Mouse (Mus musculus) heart, postnatal 0 days (tissue): ENCODE results near the gene Ttc21a. TPM values are rescaled to one million over a fixed set of nuclear protein-coding genes. Genes with fewer than 3 reads are reported as not detected.

Experiments used
- ATAC-seq: fragments of 200-750 bp; cut with Nextera tagmentation; 2 replicates; pipeline ENCODE4 v1.8.0; 2017; ENCODE audit warnings: low read depth, moderate number of reproducible peaks, moderate library complexity; ENCODE audit not compliant: insufficient read depth
- DNase-seq: peaks from one replicate; pipeline ENCODE4 v3.0.0-alpha.2; 2016; ENCODE audit warnings: low spot score
- H3K27ac ChIP-seq: fragments of 300-500 bp; sonication (generic); 2 replicates; pipeline ENCODE4 v1.5.1; 2014; ENCODE audit warnings: low read depth, mild to moderate bottlenecking
- H3K27me3 ChIP-seq: fragments of 300-500 bp; sonication (generic); 2 replicates; pipeline ENCODE4 v1.6.1; 2014; ENCODE audit warnings: low read length, mixed read lengths; ENCODE audit not compliant: control insufficient read depth, insufficient read depth
- H3K36me3 ChIP-seq: fragments of 300-500 bp; sonication (generic); replicated peaks from 2 replicates; pipeline ENCODE4 v1.6.1; 2014; ENCODE audit warnings: low read length, mixed read lengths; ENCODE audit not compliant: control insufficient read depth, insufficient read depth
- H3K4me1 ChIP-seq: fragments of 300-500 bp; sonication (generic); 2 replicates; pipeline ENCODE4 v1.6.1; 2014; ENCODE audit warnings: antibody characterized with exemption; ENCODE audit not compliant: control insufficient read depth, insufficient read depth
- H3K4me2 ChIP-seq: fragments of 300-500 bp; sonication (generic); 2 replicates; pipeline ENCODE4 v1.6.1; 2014; ENCODE audit warnings: low read depth, mild to moderate bottlenecking, low read length, moderate library complexity
- H3K4me3 ChIP-seq: fragments of 300-500 bp; sonication (generic); 2 replicates; pipeline ENCODE4 v1.5.1; 2014; ENCODE audit warnings: low read depth, low read length
- H3K9ac ChIP-seq: fragments of 300-500 bp; sonication (generic); replicated peaks from 2 replicates; pipeline ENCODE4 v1.6.1; 2014; ENCODE audit warnings: low read depth, low read length, mixed read lengths
- H3K9me3 ChIP-seq: fragments of 300-500 bp; sonication (generic); replicated peaks from 2 replicates; pipeline ENCODE4 v1.6.1; 2016; ENCODE audit warnings: low read length; ENCODE audit not compliant: control insufficient read depth
- CTCF ChIP-seq: IDR thresholded peaks from 2 replicates; pipeline ENCODE4 v1.5.1; 2016; ENCODE audit warnings: antibody characterized with exemption, control low read depth, low read depth
- EP300 ChIP-seq: IDR thresholded peaks from 2 replicates; pipeline ENCODE4 v1.6.1; 2016; ENCODE audit warnings: antibody characterized with exemption, low read depth
- WGBS: fragments of 180-500 bp; shearing (Covaris S2); extraction: QIAGEN DNeasy Blood & Tissue Kit; methylation state at CpG from one replicate; pipeline ENCODE4 v1.1.7; 2014; 5-methylcytosine and 5-hydroxymethylcytosine counted together
- polyA plus RNA-seq: library from polyadenylated mRNA; unstranded; fragments of >200 nt; fragmentation: Nextera tagmentation; extraction: Ambion mirVana; gene quantifications from 2 replicates; pipeline ENCODE4 v1.2.1, GENCODE M21; 2015
- total RNA-seq: library from RNA; depleted of rRNA; stranded (reverse); fragments of >200 nt; gene quantifications from 2 replicates; pipeline ENCODE4 v1.2.3, GENCODE M21; 2014; ENCODE audit warnings: low replicate concordance

Ttc21a gene
- total and polyA plus RNA-seq, 2 experiments from 2014 or later, result 0.07 TPM; not detected in 1

DNA sequence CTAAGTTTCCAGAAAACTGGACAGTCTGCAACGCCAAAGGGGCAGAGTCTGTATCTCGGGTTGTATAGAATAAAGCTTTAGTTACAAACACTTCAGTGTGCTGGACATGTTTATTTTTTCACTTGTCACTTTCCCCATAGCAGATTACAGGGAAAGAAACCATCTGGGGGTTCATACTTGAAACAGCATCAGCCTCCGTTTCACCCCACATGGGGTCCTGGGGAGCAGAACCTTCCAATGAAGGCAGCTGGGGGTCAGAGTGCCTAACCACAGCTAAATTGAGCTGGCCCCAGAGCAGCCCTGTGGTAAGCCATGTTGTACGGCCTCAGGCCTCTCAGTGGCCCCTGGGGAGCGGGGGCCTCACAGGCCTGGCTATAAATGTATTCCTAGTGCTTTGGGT is 10.9 kb upstream of the Ttc21a start:
- DNase-seq (no peak), ATAC-seq (no peak)
- Histone ChIP-seq H3K4me1 (no peaks in the 10 kb centered on the region), H3K4me3 (no peak overlapping the region), H3K9ac (no peak overlapping the region), H3K27ac (no peak overlapping the region), H3K9me3 (no peaks in the 10 kb centered on the region), H3K36me3 (peaks cover 70% of the 10 kb centered on the region), H3K4me2 (no peak overlapping the region), H3K27me3 (no peaks in the 10 kb centered on the region)
- 83% methylated on average over 5 of the region's 5 CpGs for WGBS
- TF ChIP-seq CTCF (no peak), EP300 (no peak)

DNA sequence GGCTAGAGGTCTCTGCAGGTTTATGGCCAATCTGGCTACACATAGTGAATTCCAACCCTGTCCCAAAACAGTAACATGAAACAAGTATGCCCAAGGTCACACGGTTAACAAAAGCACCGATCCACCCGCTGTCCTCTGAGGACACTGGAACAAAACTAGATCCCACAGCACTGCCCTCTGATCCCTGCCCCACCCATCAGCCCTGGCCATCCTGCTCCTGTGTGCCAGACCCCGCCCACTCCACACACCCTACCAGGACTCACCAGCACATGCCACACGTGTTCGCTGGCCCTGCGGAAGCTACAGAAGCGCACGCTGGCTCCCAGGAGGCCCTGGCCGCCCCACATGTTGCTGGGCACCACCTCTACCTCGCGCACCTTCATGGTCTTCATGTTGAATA is 5.0 kb upstream of the Ttc21a start:
- no peak for DNase-seq
- ATAC-seq, result no peak
- H3K9ac ChIP-seq, result no peak overlapping the region
- no peak overlapping the region for H3K4me2 ChIP-seq
- H3K4me3 ChIP-seq, result no peak overlapping the region
- peaks cover 9% of the 10 kb centered on the region; the same call in 1 of the 2 replicates for H3K4me1 ChIP-seq
- no peak overlapping the region for H3K27ac ChIP-seq
- peaks cover 26% of the 10 kb centered on the region for H3K36me3 ChIP-seq
- H3K27me3 ChIP-seq, result no peaks in the 10 kb centered on the region
- WGBS, result 87% methylated on average over 12 of the region's 12 CpGs
- TF ChIP-seq EP300 (no peak), CTCF (no peak)
- no peaks in the 10 kb centered on the region for H3K9me3 ChIP-seq

DNA sequence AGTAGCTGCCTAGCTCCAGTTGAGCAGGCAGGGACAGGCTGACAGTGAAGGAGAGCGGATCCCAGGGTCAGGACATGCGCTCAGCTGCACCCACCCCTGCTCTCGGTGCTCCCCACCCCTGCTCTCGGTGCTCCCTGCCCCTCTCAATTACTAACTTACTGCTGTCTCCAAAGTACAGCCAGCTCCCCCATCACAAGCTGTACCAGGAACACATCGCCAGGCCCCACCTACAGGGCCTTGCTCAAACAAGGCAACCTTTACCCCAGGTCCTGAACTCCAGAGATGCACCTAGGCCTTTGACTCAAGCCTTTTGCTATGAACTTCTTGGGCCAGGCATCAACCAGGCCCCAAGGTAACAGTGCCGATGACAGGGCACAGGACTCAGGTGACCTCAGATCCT is 3.7 kb upstream of the Ttc21a start:
- Histone ChIP-seq H3K9me3 (no peaks in the 10 kb centered on the region), H3K4me2 (no peak overlapping the region), H3K4me3 (no peak overlapping the region), H3K27me3 (no peaks in the 10 kb centered on the region), H3K36me3 (peaks cover 12% of the 10 kb centered on the region; the same call in 1 of the 2 replicates), H3K27ac (no peak overlapping the region), H3K9ac (no peak overlapping the region), H3K4me1 (peaks cover 13% of the 10 kb centered on the region; the same call in 1 of the 2 replicates)
- 91% methylated on average over 6 of the region's 6 CpGs for WGBS
- DNase-seq (no peak), ATAC-seq (no peak)
- TF ChIP-seq CTCF (no peak), EP300 (no peak)

DNA sequence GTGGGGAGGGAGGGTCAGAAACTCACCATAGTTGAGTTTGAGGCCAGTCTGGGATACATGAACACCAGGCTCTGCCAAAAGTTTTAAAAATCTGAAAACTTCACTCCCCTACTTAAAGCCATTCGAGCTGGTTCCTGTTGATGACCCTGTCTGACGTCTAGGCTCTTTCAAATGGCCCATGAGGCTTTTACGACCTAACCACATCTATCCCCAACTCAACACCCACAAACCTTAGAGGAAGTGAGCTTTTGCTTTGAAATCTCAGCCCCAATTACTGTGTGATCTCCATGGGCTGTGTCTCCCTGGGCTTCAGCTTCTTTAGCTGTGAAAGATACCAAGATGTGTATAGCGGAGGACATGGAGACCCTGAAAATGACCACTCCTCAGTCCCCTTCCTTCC is 1.1 kb downstream of the Ttc21a start:
- Histone ChIP-seq H3K4me3 (no peak overlapping the region), H3K27ac (no peak overlapping the region), H3K4me2 (no peak overlapping the region), H3K9ac (no peak overlapping the region), H3K36me3 (no peaks in the 10 kb centered on the region), H3K27me3 (no peaks in the 10 kb centered on the region), H3K4me1 (peaks cover 13% of the 10 kb centered on the region; the same call in 1 of the 2 replicates), H3K9me3 (no peaks in the 10 kb centered on the region)
- ATAC-seq (no peak), DNase-seq (no peak)
- WGBS, result 61% methylated on average over 4 of the region's 4 CpGs
- TF ChIP-seq EP300 (no peak), CTCF (no peak)

DNA sequence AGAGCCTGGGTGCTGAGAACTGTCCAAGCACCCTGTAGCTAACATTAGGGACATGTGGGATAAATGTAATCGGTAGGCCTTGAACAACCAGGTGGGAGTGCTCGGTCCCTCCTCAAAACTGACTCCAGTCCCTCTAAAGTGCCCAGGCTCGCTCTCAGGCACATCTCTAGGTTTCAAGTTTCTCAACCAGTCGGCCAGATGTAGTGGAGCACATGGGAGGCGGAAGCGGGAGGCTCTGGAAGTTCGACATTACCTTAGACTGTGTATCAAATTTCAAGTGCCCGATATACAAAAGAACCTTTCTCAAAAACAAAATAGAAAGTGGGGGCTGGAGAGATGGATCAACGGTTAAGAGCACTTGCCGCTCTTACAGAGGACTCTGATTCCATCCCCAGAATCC is 2.2 kb downstream of the Ttc21a start:
- Histone ChIP-seq H3K36me3 (no peaks in the 10 kb centered on the region), H3K4me2 (no peak overlapping the region), H3K9me3 (no peaks in the 10 kb centered on the region), H3K4me1 (peaks cover 13% of the 10 kb centered on the region; the same call in 1 of the 2 replicates), H3K4me3 (no peak overlapping the region), H3K27ac (no peak overlapping the region), H3K9ac (no peak overlapping the region), H3K27me3 (no peaks in the 10 kb centered on the region)
- no peak for DNase-seq
- WGBS, result 78% methylated on average over 10 of the region's 10 CpGs
- TF ChIP-seq EP300 (no peak), CTCF (no peak)
- no peak for ATAC-seq

DNA sequence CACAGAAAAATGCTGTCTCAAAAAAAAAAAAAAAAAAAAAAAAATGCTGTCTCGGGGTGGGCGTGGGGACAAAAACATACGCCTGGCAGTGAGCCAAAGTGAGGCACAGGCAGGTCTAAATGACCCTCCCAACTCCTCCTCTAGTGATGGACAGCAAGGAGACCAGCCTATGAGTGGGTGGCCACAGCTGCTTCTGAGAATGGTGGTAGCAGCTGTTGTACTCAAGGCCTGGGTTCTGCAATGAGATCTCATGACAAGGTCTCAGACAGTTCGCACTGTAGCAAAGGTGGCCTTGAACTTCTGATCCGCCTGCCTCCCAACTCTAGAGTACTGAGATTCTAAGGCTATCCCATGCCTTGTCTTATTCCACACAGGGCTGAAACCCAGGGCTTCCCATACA is 4.0 kb downstream of the Ttc21a start:
- Histone ChIP-seq H3K36me3 (no peaks in the 10 kb centered on the region), H3K4me3 (no peak overlapping the region), H3K9me3 (no peaks in the 10 kb centered on the region), H3K4me2 (no peak overlapping the region), H3K4me1 (peaks cover 10% of the 10 kb centered on the region; the same call in 1 of the 2 replicates), H3K27me3 (no peaks in the 10 kb centered on the region), H3K9ac (no peak overlapping the region), H3K27ac (no peak overlapping the region)
- no peak for TF ChIP-seq EP300
- TF ChIP-seq CTCF, result no peak
- ATAC-seq, result no peak
- 61% methylated on average over 5 of the region's 5 CpGs for WGBS
- no peak for DNase-seq
